Mouse (Mus musculus): ENCODE measurements around the gene Cnih2. TPM values are rescaled to one million over a fixed set of nuclear protein-coding genes. Genes with fewer than 3 reads are reported as not detected.

Cnih2 gene
- total RNA-seq, 2 experiments from 2014 or later, result 274 to 282 TPM

DNA sequence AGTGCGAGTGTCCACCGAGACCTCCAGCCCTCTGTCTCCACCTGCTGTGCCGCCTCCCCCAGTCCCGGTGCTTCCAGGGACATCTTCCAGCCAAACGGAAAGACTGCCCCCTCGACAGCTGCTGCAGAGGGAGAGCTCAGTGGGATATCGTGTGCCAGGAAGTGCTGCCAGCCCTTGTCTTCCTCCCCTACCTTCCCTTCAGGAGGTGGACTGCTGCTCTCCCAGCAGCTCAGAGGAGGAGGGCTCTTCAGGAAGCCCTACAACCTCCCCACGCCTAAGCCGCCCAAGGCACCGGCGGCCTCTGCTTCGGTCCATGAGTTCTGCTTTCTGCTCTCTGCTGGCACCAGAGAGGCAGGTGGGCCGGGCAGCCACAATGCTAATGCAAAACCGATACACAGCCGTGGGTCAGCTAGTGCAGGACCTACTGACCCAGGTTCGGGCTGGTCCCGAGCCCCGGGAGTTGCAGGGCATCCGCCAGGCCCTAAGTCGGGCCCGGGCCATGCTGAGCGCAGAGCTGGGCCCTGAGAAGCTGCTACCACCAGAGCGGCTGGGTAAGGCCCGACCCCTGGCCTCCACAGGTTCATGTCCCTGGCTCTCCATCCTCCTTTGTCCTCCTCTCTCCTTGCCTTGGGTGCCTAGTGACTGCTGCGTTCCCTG is 46.0 kb downstream of the Cnih2 start:
- intact Hi-C loops (cut with DNase I), result no loop called here
- peak in 1 of 2 experiments; percentile 85 for DNase-seq (ENCODE audit: low spot score in 2 of 2)

DNA sequence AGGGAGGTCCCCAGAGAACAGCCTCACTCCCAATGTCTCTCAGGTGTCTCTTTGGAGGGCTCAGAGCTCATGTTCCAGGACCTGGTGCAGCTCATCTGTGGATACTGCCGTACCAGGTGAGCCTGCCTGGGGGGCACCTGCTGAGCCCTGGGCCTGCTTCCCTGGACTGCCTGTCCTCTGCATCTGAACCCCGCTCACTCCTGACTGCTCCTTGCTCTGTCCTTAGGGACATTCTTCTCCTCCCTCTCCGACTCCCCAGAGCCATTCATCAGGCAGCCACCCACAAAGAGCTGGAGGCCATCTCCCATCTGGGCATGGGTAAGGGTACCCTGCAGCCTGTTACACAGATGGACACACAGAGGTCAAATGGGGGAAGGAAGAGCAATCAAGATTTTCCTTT is 46.8 kb downstream of the Cnih2 start:
- intact Hi-C loops (cut with DNase I), result loop anchor here (2.0 kb wide), 1 partner anchor 99 kb away; no protein-coding TSS in a partner anchor
- DNase-seq (ENCODE audit: low spot score in 2 of 2), result no peak

DNA sequence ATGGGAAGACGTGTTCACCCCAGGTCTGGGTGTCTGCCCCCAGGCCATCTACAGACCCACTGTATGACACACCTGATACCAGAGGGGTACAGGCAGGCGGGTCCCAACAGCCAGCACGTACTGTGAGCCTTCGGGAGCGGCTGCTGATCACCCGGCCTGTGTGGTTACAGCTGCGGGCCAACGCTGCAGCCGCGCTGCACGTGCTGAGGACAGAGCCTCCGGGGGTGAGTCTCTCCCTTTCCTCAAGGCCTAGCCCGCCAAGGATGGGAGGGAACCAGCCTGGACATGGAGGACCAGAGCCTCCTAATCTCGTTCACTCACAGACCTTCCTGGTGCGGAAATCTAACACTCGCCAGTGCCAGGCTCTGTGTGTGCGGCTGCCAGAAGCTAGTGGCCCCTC is 47.3 kb downstream of the Cnih2 start:
- DNase-seq (ENCODE audit: low spot score in 2 of 2), result no peak
- intact Hi-C loops (cut with DNase I), result loop anchor here (2.0 kb wide), 1 partner anchor 100 kb away; no protein-coding TSS in a partner anchor

DNA sequence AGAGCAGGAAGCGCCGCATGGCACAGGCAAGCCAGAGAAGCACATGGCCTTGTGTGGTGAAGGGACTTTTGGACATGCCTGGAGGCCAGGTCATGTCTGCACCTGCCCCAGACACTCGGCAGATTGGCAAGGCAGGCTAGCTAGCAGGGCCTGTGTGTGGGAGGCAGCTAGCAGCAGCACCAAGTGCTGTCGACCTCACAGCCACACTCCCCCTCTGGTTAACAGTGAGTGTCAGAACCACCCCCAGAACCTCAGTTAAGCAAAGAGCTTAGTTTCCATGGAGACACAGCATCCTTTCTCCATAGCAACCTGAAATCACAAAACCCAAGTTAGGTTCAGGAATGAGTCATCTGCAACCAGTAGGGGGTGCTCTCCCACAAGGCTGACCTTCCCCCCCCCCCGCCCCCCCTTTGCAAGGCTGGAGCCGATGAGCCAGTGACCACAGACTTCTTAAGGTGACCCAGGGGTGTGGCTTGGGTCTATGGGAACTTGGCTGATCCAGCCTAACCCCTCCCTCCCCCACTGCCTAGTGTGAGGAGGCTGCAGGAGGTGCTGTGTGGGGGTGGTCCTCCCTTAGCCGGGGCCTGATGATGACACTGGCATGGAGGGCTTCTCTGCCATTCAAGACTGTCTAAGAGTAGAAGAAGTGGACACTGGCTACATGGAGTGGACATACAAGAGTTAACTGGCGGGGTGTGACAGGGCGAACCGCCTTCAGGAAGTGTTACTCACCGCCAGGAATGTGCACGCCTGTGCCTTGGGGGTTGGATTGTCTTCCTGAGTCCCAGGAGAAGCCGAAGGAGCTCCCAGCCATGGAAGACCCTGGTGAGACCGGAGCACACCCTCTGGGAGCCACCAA is 48.0 kb downstream of the Cnih2 start, which contains the start of gene Rin1:
Gene Rin1 (plus strand): TSS at position 435 of the 859 bp plus-strand sequence.
- peak; percentile 79 to 96 for DNase-seq (ENCODE audit: low spot score in 2 of 2)
- intact Hi-C loops (cut with DNase I), result loop anchor here (2.0 kb wide), 1 partner anchor 101 kb away; no protein-coding TSS in a partner anchor

DNA sequence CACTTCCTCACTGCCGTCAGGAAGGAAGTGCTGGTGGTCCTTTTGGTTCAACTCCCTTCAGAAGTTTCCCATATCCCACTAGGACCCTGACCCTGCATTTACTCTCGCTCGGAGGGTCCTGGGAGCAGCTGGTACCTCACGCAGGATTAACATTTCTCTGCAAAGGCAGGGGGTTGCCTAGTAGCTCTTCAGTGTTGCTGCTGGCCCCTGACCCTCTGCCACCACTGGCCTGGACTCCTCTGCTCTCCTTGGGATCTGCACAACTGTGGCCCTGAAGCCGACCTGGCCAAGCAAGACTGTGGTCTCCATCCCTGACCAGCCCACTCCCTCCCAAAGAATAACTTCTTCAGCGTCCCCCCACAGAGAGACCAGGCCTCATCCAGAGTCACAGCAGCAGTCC is 49.0 kb downstream of the Cnih2 start:
- intact Hi-C loops (cut with DNase I), result loop anchor here (5.0 kb wide), 1 partner anchor 33 kb away; no protein-coding TSS in a partner anchor
- DNase-seq (ENCODE audit: low spot score in 2 of 2), result no peak

DNA sequence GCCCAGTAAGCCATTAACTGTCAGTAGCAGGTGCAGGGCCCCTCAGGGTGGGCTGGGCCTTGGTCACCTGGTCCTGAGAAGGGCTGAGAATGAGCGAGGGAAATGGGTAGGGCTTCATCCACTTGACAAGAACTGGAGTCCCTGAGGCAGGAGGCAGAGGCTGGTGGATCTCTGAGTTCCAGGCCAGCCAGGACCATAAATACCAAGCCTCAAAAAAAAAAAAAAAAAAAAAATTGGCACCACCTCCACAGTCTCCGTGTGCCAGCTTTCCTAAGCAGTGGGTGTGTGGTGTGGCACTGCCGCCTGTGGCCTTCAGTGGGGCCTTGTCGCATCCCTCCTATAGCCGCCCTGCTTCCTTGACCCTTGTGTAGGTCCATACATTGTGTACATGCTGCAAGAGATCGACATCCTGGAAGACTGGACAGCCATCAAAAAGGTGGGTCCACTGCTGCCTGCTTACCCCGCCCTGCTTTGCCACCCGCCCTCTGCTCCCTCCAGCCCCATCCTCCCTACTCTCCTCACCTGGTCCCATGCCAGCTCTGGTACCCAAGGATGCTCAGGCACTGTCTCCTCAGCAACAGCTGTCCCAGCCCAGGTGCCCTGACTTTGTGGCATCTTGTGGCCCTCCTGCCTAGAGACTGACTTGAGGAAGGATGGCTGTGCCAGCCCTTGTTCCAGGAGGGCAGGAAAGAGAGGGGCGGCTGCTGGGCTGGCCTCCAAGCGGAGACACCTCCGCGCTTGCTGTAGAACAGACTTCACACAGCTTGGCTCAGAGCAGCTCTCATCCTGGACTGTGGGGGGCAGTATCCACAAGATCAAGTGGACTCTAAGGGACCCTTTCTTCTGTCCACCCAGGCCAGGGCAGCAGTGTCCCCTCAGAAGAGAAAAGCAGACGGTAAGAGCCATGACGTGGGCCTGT is 49.9 kb downstream of the Cnih2 start:
- intact Hi-C loops (cut with DNase I), result loop anchor here (5.0 kb wide), 1 partner anchor 34 kb away; no protein-coding TSS in a partner anchor
- peak; percentile 67 to 93 for DNase-seq (ENCODE audit: low spot score in 2 of 2)

DNA sequence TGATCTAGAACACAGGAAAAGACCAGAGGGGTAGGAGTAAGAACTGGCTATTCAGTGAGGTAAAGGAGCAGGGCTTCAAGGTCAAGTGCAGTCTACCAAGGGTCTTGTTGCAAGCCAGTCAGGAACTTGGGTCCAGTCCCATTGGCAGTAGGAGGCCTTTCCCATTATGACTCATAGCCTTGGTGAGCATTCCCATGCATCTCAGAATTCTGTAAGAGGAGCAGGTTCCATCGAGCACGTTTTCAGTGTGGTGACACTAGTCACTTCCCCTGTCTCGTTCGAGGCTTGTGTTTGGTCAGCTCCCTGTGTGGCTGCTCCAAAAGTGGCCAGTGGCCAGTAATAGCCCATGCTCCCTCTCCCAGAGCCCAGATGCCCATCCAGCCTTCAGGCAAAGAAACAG is 52.8 kb downstream of the Cnih2 start:
- DNase-seq (ENCODE audit: low spot score in 2 of 2), result peak in 1 of 2 experiments; percentile 61
- intact Hi-C loops (cut with DNase I), result loop anchor here (5.0 kb wide), 1 partner anchor 37 kb away; no protein-coding TSS in a partner anchor

Other genes starting within 250 kb of the Cnih2 start
- 100 to 1,000 TPM; 106 to 113 TPM for gene Ctsf, start 243.4 kb downstream of the Cnih2 start, total RNA-seq (2021)
- 1 to 10 TPM; 1.1 to 1.9 TPM for gene Actn3, start 220.6 kb downstream of the Cnih2 start, total RNA-seq (2021)
- 10 to 100 TPM; 25.0 to 25.9 TPM for gene Zdhhc24, start 219.9 kb downstream of the Cnih2 start, total RNA-seq (2021)
- 10 to 100 TPM; 41.5 to 44.1 TPM for gene Bbs1, start 191.9 kb downstream of the Cnih2 start, total RNA-seq (2021)
- 10 to 100 TPM; 43.6 to 44.4 TPM for gene Dpp3, start 170.2 kb downstream of the Cnih2 start, total RNA-seq (2021)
- 10 to 100 TPM; 19.6 to 26.1 TPM for gene Peli3, start 155.4 kb downstream of the Cnih2 start, total RNA-seq (2021)
- gene Mrpl11, start 136.4 kb downstream of the Cnih2 start, total RNA-seq (2021), result 10 to 100 TPM; 52.6 to 58.0 TPM
- 10 to 100 TPM; 12.4 to 24.4 TPM for gene Npas4, start 108.2 kb downstream of the Cnih2 start, total RNA-seq (2021)
- gene Slc29a2, start 74.7 kb downstream of the Cnih2 start, total RNA-seq (2021), result 10 to 100 TPM; 14.1 to 15.0 TPM
- 100 to 1,000 TPM; 126 to 132 TPM for gene B4gat1, start 59.7 kb downstream of the Cnih2 start, total RNA-seq (2021)
- 1 to 10 TPM; 3.6 to 5.2 TPM for gene AC124502.3, start 59.6 kb downstream of the Cnih2 start, total RNA-seq (2021)
- 10 to 100 TPM; 20.2 to 23.6 TPM for gene Brms1, start 57.2 kb downstream of the Cnih2 start, total RNA-seq (2021)
- gene Rin1, start 48.0 kb downstream of the Cnih2 start, total RNA-seq (2021), result 10 to 100 TPM; 92.7 to 93.9 TPM
- gene Cd248, start 30.4 kb downstream of the Cnih2 start, total RNA-seq (2021), result 1 to 10 TPM; 4.6 to 5.4 TPM
- gene Tmem151a, start 13.0 kb downstream of the Cnih2 start, total RNA-seq (2021), result 100 to 1,000 TPM; 163 to 164 TPM
- gene Yif1a, start 10.0 kb downstream of the Cnih2 start, total RNA-seq (2021), result 10 to 100 TPM; 24.6 to 26.0 TPM
- gene Rab1b, start 8.6 kb upstream of the Cnih2 start, total RNA-seq (2021), result 100 to 1,000 TPM; 157 to 159 TPM
- gene Klc2, start 20.0 kb upstream of the Cnih2 start, total RNA-seq (2021), result 100 to 1,000 TPM; 245 to 251 TPM
- 10 to 100 TPM; 60.3 to 62.2 TPM for gene Pacs1, start 174.6 kb upstream of the Cnih2 start, total RNA-seq (2021)
- gene Sf3b2, start 196.9 kb upstream of the Cnih2 start, total RNA-seq (2021), result 100 to 1,000 TPM; 196 to 198 TPM
- 10 to 100 TPM; 84.3 to 92.4 TPM for gene Gal3st3, start 199.8 kb upstream of the Cnih2 start, total RNA-seq (2021)
- not detected for gene Catsper1, start 237.2 kb upstream of the Cnih2 start, total RNA-seq (2021)

All from left cerebral cortex, postnatal 25 days (tissue).